Mouse (Mus musculus) liver, embryonic 11.5 days (tissue): ENCODE data around the gene Apbb2. TPM values are rescaled to one million over a fixed set of nuclear protein-coding genes. Genes with fewer than 3 reads are reported as not detected.

ENCODE experiments used
- ATAC-seq: fragments of 200-750 bp; cut with Nextera tagmentation; replicated peaks from 2 replicates; pipeline ENCODE4 v1.8.0; 2017; ENCODE audit warnings: moderate number of reproducible peaks, mild to moderate bottlenecking, moderate TSS enrichment, moderate library complexity; ENCODE audit not compliant: low FRiP score
- DNase-seq: peaks from one replicate; pipeline ENCODE4 v3.0.0-alpha.2; 2017; ENCODE audit warnings: low spot score
- H3K27ac ChIP-seq: fragments of 300-500 bp; sonication (generic); 2 replicates; pipeline ENCODE4 v1.5.1; 2014; ENCODE audit warnings: mild to moderate bottlenecking, low read depth, low read length, control low read depth
- H3K27me3 ChIP-seq: fragments of 300-500 bp; sonication (generic); replicated peaks from 2 replicates; pipeline ENCODE4 v1.6.1; 2014; ENCODE audit warnings: low read length, mixed read lengths; ENCODE audit not compliant: control insufficient read depth, insufficient read depth
- H3K36me3 ChIP-seq: fragments of 300-500 bp; sonication (generic); 2 replicates; pipeline ENCODE4 v1.6.1; 2014; ENCODE audit warnings: mild to moderate bottlenecking, low read length, moderate library complexity, mixed read lengths; ENCODE audit not compliant: control insufficient read depth, insufficient read depth
- H3K4me1 ChIP-seq: fragments of 300-500 bp; sonication (generic); replicated peaks from 2 replicates; pipeline ENCODE4 v1.6.1; 2014; ENCODE audit warnings: low read length, mixed read lengths; ENCODE audit not compliant: control insufficient read depth, insufficient read depth
- H3K4me2 ChIP-seq: fragments of 300-500 bp; sonication (generic); 2 replicates; pipeline ENCODE4 v1.6.1; 2014; ENCODE audit warnings: mild to moderate bottlenecking, control low read depth, moderate library complexity
- H3K4me3 ChIP-seq: fragments of 300-500 bp; sonication (generic); 2 replicates; pipeline ENCODE4 v1.5.1; 2014; ENCODE audit warnings: low read depth, low read length, control low read depth
- H3K9ac ChIP-seq: fragments of 300-500 bp; sonication (generic); 2 replicates; pipeline ENCODE4 v1.6.1; 2014; ENCODE audit warnings: low read depth, low read length, control low read depth
- H3K9me3 ChIP-seq: fragments of 300-500 bp; sonication (generic); 2 replicates; pipeline ENCODE4 v1.6.1; 2016; ENCODE audit warnings: low read length, inconsistent platforms, mixed read lengths; ENCODE audit not compliant: control insufficient read depth
- WGBS: fragments of 180-500 bp; shearing (Covaris S2); extraction: QIAGEN DNeasy Blood & Tissue Kit; methylation state at CpG from one replicate; pipeline ENCODE4 v1.1.7; 2014; 5-methylcytosine and 5-hydroxymethylcytosine counted together
- polyA plus RNA-seq: library from polyadenylated mRNA; unstranded; fragments of >200 nt; fragmentation: Nextera tagmentation; extraction: Ambion mirVana; gene quantifications from 2 replicates; pipeline ENCODE4 v1.2.1, GENCODE M21; 2014

Apbb2 gene
- polyA plus RNA-seq, 1 experiment from 2014 or later: 14.2 TPM

DNA sequence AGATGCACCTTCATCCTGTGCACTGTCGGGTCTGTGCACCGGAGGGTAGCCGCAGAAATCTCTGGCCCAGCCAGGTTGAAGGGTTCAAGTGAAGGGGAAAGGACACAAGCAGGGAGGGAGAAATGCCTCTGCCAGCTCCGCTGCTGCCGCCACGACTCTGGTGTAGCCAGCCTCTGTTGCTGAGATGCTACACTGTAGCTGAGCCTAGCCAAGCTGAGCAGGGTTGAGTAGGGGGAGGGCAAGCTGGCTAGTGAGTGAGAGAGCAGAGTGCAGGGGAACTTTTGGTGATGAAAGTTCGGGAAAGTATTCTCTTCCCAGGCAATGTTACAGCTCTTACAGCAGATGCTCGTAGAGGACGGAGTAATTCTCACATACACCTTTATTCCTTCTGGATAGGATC, 66.3 kb downstream of the Apbb2 start:
- H3K36me3 ChIP-seq: no peaks in the 10 kb centered on the region
- H3K27ac ChIP-seq: no peak overlapping the region
- no peak overlapping the region for H3K4me2 ChIP-seq
- no peak overlapping the region for H3K4me3 ChIP-seq
- H3K4me1 ChIP-seq: no peaks in the 10 kb centered on the region
- no peak for ATAC-seq
- no peak for DNase-seq
- peaks cover 2% of the 10 kb centered on the region; the same call in 1 of the 2 replicates for H3K9me3 ChIP-seq
- WGBS: 70% methylated on average over 9 of the region's 9 CpGs
- no peak overlapping the region for H3K9ac ChIP-seq
- H3K27me3 ChIP-seq: no peaks in the 10 kb centered on the region

DNA sequence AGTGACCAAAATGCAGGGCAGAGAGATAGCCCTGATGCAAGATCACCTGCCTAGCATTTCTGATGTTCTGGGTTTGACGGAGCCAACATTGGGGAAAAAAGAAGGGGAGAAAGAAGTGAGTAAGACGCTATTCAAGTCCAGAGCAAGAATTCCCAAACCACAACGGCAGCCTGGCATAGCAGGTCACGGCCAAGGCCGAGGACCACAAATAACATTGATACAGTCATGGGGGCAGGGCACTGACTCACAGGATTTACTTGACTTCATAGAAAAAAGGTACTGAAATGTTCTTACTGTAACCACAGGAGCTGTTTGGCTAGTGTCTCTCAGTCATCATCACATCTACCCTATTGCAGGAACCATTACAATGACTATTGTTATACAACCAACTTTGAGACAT, 68.3 kb downstream of the Apbb2 start:
- DNase-seq (no peak), ATAC-seq (no peak)
- no peaks in the 10 kb centered on the region for H3K4me1 ChIP-seq
- H3K36me3 ChIP-seq: no peaks in the 10 kb centered on the region
- WGBS: 85% methylated on average over 5 of the region's 5 CpGs
- no peak overlapping the region for H3K9ac ChIP-seq
- no peaks in the 10 kb centered on the region for H3K9me3 ChIP-seq
- H3K27ac ChIP-seq: no peak overlapping the region
- H3K4me2 ChIP-seq: no peak overlapping the region
- no peaks in the 10 kb centered on the region for H3K27me3 ChIP-seq
- no peak overlapping the region for H3K4me3 ChIP-seq

DNA sequence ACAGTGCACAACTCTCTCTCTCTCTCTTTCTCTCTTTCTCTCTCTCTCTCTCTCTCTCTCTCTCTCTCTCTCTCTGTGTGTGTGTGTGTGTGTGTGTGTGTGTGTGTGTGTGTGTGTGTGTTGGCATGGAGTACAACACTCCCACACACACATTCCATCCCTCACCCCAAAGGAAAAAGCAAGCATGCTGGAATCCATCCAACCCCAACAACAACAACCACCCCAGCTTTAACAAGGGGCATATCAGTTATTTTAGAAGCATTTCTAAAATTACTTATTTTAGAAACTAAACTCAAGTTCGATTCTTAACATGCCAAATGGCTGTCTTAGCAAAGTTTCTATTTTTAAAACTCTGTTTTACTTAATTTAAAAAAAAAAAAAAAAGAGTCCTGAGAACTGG, 68.9 kb downstream of the Apbb2 start:
- ATAC-seq (no peak), DNase-seq (no peak)
- H3K4me1 ChIP-seq: no peaks in the 10 kb centered on the region
- no peak overlapping the region for H3K4me3 ChIP-seq
- no peak overlapping the region for H3K27ac ChIP-seq
- no peak overlapping the region for H3K9ac ChIP-seq
- no peaks in the 10 kb centered on the region for H3K36me3 ChIP-seq
- no peak overlapping the region for H3K4me2 ChIP-seq
- H3K9me3 ChIP-seq: no peaks in the 10 kb centered on the region
- no peaks in the 10 kb centered on the region for H3K27me3 ChIP-seq
- 62% methylated on average over 1 of the region's 1 CpGs for WGBS

DNA sequence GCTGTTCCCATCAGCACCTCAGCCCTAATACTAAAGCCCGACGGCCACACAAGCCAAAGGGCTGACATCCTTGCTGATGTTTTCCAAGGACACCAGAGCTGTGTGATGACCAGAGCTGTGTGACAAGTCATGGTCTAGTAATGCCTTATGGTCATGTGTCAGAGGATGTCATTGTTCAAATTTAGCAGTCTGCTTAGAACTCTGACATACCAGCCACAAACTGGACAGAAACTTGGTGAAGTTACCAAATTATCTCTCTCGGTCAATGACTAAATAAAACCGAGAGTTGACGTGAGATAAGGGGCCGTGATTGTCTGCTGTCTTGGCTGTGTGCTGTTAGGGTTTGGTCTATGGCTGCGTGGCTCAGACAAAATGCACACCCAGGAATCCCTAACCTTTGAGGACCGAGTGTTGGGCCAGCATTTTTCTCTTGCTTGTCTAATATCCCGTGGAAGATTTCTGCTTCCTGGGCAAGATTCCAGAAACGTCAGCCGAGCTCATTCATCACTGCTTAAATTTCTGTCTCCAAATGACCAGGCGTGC, 71.5 kb downstream of the Apbb2 start:
- Histone ChIP-seq H3K27me3 (no peaks in the 10 kb centered on the region), H3K4me2 (no peak overlapping the region), H3K4me1 (no peaks in the 10 kb centered on the region), H3K36me3 (no peaks in the 10 kb centered on the region), H3K4me3 (no peak overlapping the region), H3K9me3 (no peaks in the 10 kb centered on the region), H3K9ac (no peak overlapping the region), H3K27ac (no peak overlapping the region)
- WGBS: 70% methylated on average over 12 of the region's 12 CpGs
- no peak for DNase-seq
- no peak for ATAC-seq

DNA sequence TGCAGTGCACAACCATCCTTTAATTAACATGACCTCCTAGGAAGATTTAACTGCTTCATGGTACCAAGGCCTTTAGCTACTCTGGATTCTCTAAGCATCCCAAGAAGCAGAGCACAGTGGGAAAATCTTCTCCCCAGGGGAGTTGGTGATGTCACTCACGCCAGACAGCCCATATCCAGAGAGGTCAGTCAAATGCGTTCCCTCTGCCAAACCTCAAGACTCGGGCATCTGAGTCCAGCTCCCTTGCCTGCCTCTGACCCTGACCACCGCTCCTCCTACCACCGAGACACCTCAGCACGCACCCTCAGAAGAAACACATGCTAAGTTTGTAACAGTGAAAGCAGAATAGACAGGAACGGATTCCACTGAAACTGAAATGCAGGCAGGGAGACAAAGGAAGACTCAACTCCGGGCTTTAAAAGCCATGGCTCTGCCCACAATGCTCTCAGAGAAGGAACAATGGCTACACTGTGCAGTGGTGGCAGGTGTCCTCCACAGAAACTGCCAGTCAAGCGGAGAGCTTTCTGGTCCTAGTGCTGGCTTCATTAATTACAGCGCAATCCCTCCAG, 72.9 kb downstream of the Apbb2 start:
- DNase-seq (no peak), ATAC-seq (no peak)
- Histone ChIP-seq H3K27me3 (no peaks in the 10 kb centered on the region), H3K4me2 (no peak overlapping the region), H3K4me1 (no peaks in the 10 kb centered on the region), H3K9me3 (no peaks in the 10 kb centered on the region), H3K27ac (no peak overlapping the region), H3K36me3 (no peaks in the 10 kb centered on the region), H3K9ac (no peak overlapping the region), H3K4me3 (no peak overlapping the region)
- 86% methylated on average over 10 of the region's 10 CpGs for WGBS

DNA sequence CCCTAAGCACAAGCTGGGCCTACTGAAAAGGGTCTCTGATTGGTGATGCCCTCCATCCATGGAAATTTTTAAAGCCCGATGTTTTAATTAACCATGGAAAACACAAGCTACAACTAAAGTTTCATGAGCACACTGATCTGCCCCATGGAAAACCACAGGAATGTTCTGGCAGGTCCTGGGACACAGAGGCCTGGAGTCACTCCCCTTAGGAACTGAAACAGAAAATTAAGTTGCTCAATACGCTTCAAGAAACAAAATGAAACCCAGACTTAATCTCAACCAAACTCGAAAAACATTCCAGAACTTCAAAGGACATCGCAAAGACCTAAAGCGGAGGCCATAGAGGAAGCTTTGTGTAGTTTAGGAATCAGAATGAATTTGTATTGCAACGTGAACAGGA, 74.8 kb downstream of the Apbb2 start:
- Histone ChIP-seq H3K4me1 (no peaks in the 10 kb centered on the region), H3K9me3 (no peaks in the 10 kb centered on the region)
- DNase-seq: no peak

DNA sequence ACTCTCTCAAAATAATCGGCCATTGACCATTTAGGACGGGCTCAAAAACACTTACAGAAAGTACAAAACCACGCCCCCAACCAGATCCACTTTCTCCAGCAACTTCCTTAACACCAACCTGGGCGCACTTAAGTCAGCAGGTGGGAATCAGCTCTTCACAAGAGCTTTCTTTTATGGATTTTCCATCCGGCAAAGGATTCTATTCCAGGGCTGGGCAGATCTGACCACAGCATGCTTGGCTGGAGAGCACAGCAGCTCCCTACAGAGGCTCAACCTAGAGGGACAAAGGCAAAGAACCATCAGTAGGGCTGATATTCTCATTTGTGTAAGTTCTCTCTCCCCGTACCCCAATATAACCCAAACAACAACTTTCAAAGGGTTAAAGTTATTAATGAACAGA, 75.2 kb downstream of the Apbb2 start:
- WGBS: 80% methylated on average over 6 of the region's 6 CpGs
- Histone ChIP-seq H3K4me1 (no peaks in the 10 kb centered on the region), H3K4me3 (no peak overlapping the region), H3K9ac (no peak overlapping the region), H3K4me2 (no peak overlapping the region), H3K27me3 (no peaks in the 10 kb centered on the region), H3K9me3 (no peaks in the 10 kb centered on the region), H3K36me3 (no peaks in the 10 kb centered on the region), H3K27ac (no peak overlapping the region)
- DNase-seq (no peak), ATAC-seq (no peak)

More for the DNA sequence above, 74.8 kb downstream of the Apbb2 start:
- no peak for ATAC-seq
- no peaks in the 10 kb centered on the region for H3K36me3 ChIP-seq
- H3K27me3 ChIP-seq: no peaks in the 10 kb centered on the region
- H3K27ac ChIP-seq: no peak overlapping the region
- H3K9ac ChIP-seq: no peak overlapping the region
- H3K4me2 ChIP-seq: no peak overlapping the region
- WGBS: 80% methylated on average over 6 of the region's 6 CpGs
- no peak overlapping the region for H3K4me3 ChIP-seq

DNA sequence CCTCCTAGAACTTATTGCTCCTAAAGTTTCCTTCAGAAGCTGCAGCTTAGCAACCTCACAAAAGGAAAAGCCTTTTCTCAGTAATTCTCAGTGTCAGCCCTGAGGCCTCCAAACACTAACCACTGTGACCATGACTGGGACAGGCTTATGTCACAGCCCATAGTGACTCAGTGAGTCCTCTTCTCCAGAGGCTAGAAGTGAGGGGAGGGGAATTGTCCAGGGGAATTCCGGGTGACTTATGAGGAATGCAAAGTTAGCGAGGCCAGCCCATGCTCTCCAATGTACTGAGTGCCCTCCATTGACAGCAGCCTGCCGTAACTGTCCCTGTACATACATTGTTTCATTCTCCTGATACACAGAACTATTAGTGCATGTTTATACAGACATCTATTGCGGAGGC, 76.1 kb downstream of the Apbb2 start:
- no peak overlapping the region for H3K4me2 ChIP-seq
- no peak for DNase-seq
- no peak for ATAC-seq
- H3K36me3 ChIP-seq: no peaks in the 10 kb centered on the region
- H3K27me3 ChIP-seq: no peaks in the 10 kb centered on the region
- no peak overlapping the region for H3K27ac ChIP-seq
- H3K9ac ChIP-seq: no peak overlapping the region
- 77% methylated on average over 4 of the region's 4 CpGs for WGBS
- no peaks in the 10 kb centered on the region for H3K4me1 ChIP-seq
- H3K4me3 ChIP-seq: no peak overlapping the region
- no peaks in the 10 kb centered on the region for H3K9me3 ChIP-seq

DNA sequence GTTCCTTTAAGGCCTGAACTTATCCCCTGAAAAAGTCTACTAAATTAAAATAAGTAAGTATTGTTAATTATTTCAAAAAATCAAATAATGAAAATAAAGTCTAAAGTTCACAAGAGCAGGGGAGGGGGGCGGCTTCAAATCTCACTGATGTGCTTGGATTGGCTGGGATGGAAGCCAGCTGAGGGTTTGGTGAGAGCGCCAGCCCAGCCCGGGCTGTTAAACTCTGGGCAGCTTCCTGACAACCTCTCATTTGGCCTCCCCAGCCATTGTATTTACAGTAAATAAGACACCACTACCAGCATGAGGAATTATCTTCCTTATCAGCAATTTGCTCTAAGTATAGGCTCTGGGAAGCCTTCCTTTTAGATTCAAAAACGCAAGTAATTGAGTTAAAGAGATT, 77.2 kb downstream of the Apbb2 start:
- DNase-seq: no peak
- Histone ChIP-seq H3K4me2 (no peak overlapping the region), H3K9me3 (no peaks in the 10 kb centered on the region), H3K4me1 (0 out of 2 replicates have a peak, but pooled peaks cover 5% of the 10 kb centered on the region), H3K4me3 (no peak overlapping the region), H3K27ac (no peak overlapping the region), H3K9ac (no peak overlapping the region), H3K36me3 (no peaks in the 10 kb centered on the region), H3K27me3 (no peaks in the 10 kb centered on the region)
- ATAC-seq: no peak
- WGBS: 53% methylated on average over 4 of the region's 4 CpGs
